Mouse (Mus musculus) heart, embryonic 15.5 days (tissue): ENCODE measurements at regions not wholly inside any gene's neighbourhood (a gene's known extent, or its start where the extent isn't known, plus 50 kb on each side); places are given as distances from the start of the nearest gene placed in this dataset.

ENCODE experiments used
- ATAC-seq: fragments of 200-750 bp; cut with Nextera tagmentation; replicated peaks from 2 replicates; pipeline ENCODE4 v1.8.0; 2017; ENCODE audit warnings: low read depth, moderate TSS enrichment; ENCODE audit not compliant: insufficient number of reproducible peaks, insufficient read depth, low FRiP score
- H3K27ac ChIP-seq: fragments of 300-500 bp; sonication (generic); 2 replicates; pipeline ENCODE4 v1.5.1; 2015; ENCODE audit warnings: mild to moderate bottlenecking, inconsistent platforms
- H3K27me3 ChIP-seq: fragments of 300-500 bp; sonication (generic); 2 replicates; pipeline ENCODE4 v1.6.1; 2015; ENCODE audit warnings: inconsistent platforms
- H3K36me3 ChIP-seq: fragments of 300-500 bp; sonication (generic); 2 replicates; pipeline ENCODE4 v1.6.1; 2015; ENCODE audit warnings: mild to moderate bottlenecking, inconsistent platforms
- H3K4me1 ChIP-seq: fragments of 300-500 bp; sonication (generic); replicated peaks from 2 replicates; pipeline ENCODE4 v1.6.1; 2015; ENCODE audit warnings: inconsistent platforms
- H3K4me2 ChIP-seq: fragments of 300-500 bp; sonication (generic); 2 replicates; pipeline ENCODE4 v1.6.1; 2015; ENCODE audit warnings: inconsistent platforms, mild to moderate bottlenecking, moderate library complexity
- H3K4me3 ChIP-seq: fragments of 300-500 bp; sonication (generic); 2 replicates; pipeline ENCODE4 v1.5.1; 2015; ENCODE audit warnings: mild to moderate bottlenecking, inconsistent platforms
- H3K9ac ChIP-seq: fragments of 300-500 bp; sonication (generic); 2 replicates; pipeline ENCODE4 v1.6.1; 2015; ENCODE audit warnings: mild to moderate bottlenecking, inconsistent platforms
- H3K9me3 ChIP-seq: fragments of 300-500 bp; sonication (generic); replicated peaks from 2 replicates; pipeline ENCODE4 v1.6.1; 2016; ENCODE audit warnings: inconsistent platforms
- WGBS: fragments of 180-500 bp; shearing (Covaris S2); methylation state at CpG from one replicate; pipeline ENCODE4 v1.1.7; 2015; ENCODE audit warnings: mixed read lengths; 5-methylcytosine and 5-hydroxymethylcytosine counted together

- Histone ChIP-seq H3K4me1 (no peaks in the 10 kb centered on the region), H3K27me3 (no peaks in the 10 kb centered on the region), H3K36me3 (no peaks in the 10 kb centered on the region), H3K4me3 (no peak overlapping the region), H3K4me2 (no peak overlapping the region), H3K9ac (no peak overlapping the region), H3K27ac (no peak overlapping the region), H3K9me3 (no peaks in the 10 kb centered on the region)
- no peak for ATAC-seq
- 56% methylated on average over 2 of the region's 2 CpGs for WGBS
These were observed 83.3 kb downstream of the Cmc2 start for GRCm38 (mm10) chr8:116837991-116838390.

- WGBS = 62% methylated on average over 2 of the region's 2 CpGs
- no peaks in the 10 kb centered on the region for H3K27me3 ChIP-seq
- no peak for ATAC-seq
These were observed 89.1 kb downstream of the Cmc2 start for GRCm38 (mm10) chr8:116832181-116832580.

GRCm38 (mm10) chr8:116829631-116830030 lies 91.6 kb downstream of the Cmc2 start:
- WGBS = 84% methylated on average over 3 of the region's 3 CpGs
- H3K9me3 ChIP-seq = no peaks in the 10 kb centered on the region

More at GRCm38 (mm10) chr8:116832181-116832580, 89.1 kb downstream of the Cmc2 start:
- H3K4me1 ChIP-seq = no peaks in the 10 kb centered on the region
- no peaks in the 10 kb centered on the region for H3K36me3 ChIP-seq
- no peak overlapping the region for H3K9ac ChIP-seq
- H3K27ac ChIP-seq = no peak overlapping the region
- H3K4me2 ChIP-seq = no peak overlapping the region
- H3K4me3 ChIP-seq = no peak overlapping the region
- H3K9me3 ChIP-seq = no peaks in the 10 kb centered on the region

GRCm38 (mm10) chr8:116828220-116828619 lies 93.0 kb downstream of the Cmc2 start:
- Histone ChIP-seq H3K27me3 (no peaks in the 10 kb centered on the region), H3K36me3 (no peaks in the 10 kb centered on the region), H3K27ac (no peak overlapping the region), H3K4me2 (no peak overlapping the region), H3K9ac (no peak overlapping the region), H3K9me3 (no peaks in the 10 kb centered on the region), H3K4me3 (no peak overlapping the region), H3K4me1 (no peaks in the 10 kb centered on the region)
- no peak for ATAC-seq
- WGBS = 73% methylated on average over 8 of the region's 8 CpGs

More at GRCm38 (mm10) chr8:116829631-116830030, 91.6 kb downstream of the Cmc2 start:
- no peak overlapping the region for H3K27ac ChIP-seq
- H3K4me3 ChIP-seq = no peak overlapping the region
- H3K4me2 ChIP-seq = no peak overlapping the region
- H3K27me3 ChIP-seq = no peaks in the 10 kb centered on the region
- no peaks in the 10 kb centered on the region for H3K36me3 ChIP-seq
- ATAC-seq = no peak
- no peak overlapping the region for H3K9ac ChIP-seq
- no peaks in the 10 kb centered on the region for H3K4me1 ChIP-seq

- WGBS = 97% methylated on average over 13 of the region's 13 CpGs
- no peak for ATAC-seq
These were observed 94.1 kb downstream of the Cmc2 start for GRCm38 (mm10) chr8:116827141-116827540.

GRCm38 (mm10) chr8:116814118-116814851 lies 81.5 kb upstream of the Cdyl2 start:
- Histone ChIP-seq H3K4me3 (peak overlapping the region; percentile 7; the same call in 1 of the 2 replicates), H3K4me1 (peaks cover 17% of the 10 kb centered on the region), H3K9me3 (no peaks in the 10 kb centered on the region), H3K27me3 (no peaks in the 10 kb centered on the region), H3K36me3 (no peaks in the 10 kb centered on the region), H3K9ac (no peak overlapping the region), H3K27ac (peak overlapping the region; percentile 54), H3K4me2 (peak overlapping the region; percentile 40)
- peak; percentile 85 for ATAC-seq
- 22% methylated on average over 10 of the region's 10 CpGs for WGBS

More at GRCm38 (mm10) chr8:116827141-116827540, 94.1 kb downstream of the Cmc2 start:
- no peak overlapping the region for H3K27ac ChIP-seq
- H3K27me3 ChIP-seq = no peaks in the 10 kb centered on the region
- H3K4me3 ChIP-seq = no peak overlapping the region
- H3K4me1 ChIP-seq = no peaks in the 10 kb centered on the region
- no peaks in the 10 kb centered on the region for H3K9me3 ChIP-seq
- no peak overlapping the region for H3K4me2 ChIP-seq
- H3K9ac ChIP-seq = no peak overlapping the region
- H3K36me3 ChIP-seq = no peaks in the 10 kb centered on the region

- 93% methylated on average over 32 of the region's 32 CpGs for WGBS
These were observed 68.5 kb upstream of the Cdyl2 start for GRCm38 (mm10) chr8:116801313-116801712.

GRCm38 (mm10) chr8:116800636-116801035 lies 67.8 kb upstream of the Cdyl2 start:
- Histone ChIP-seq H3K36me3 (no peaks in the 10 kb centered on the region), H3K4me1 (no peaks in the 10 kb centered on the region), H3K27me3 (no peaks in the 10 kb centered on the region), H3K9ac (no peak overlapping the region), H3K4me3 (no peak overlapping the region), H3K9me3 (no peaks in the 10 kb centered on the region), H3K4me2 (no peak overlapping the region), H3K27ac (no peak overlapping the region)
- WGBS = 83% methylated on average over 14 of the region's 14 CpGs
- no peak for ATAC-seq

More at GRCm38 (mm10) chr8:116801313-116801712, 68.5 kb upstream of the Cdyl2 start:
- no peak for ATAC-seq
- Histone ChIP-seq H3K4me1 (no peaks in the 10 kb centered on the region), H3K4me3 (no peak overlapping the region), H3K9ac (no peak overlapping the region), H3K9me3 (no peaks in the 10 kb centered on the region), H3K27ac (no peak overlapping the region), H3K36me3 (no peaks in the 10 kb centered on the region), H3K4me2 (no peak overlapping the region), H3K27me3 (no peaks in the 10 kb centered on the region)

GRCm38 (mm10) chr8:116798981-116799380 lies 66.2 kb upstream of the Cdyl2 start:
- ATAC-seq = no peak
- H3K9ac ChIP-seq = no peak overlapping the region
- WGBS = 85% methylated on average over 4 of the region's 4 CpGs
- no peak overlapping the region for H3K4me2 ChIP-seq
- no peak overlapping the region for H3K4me3 ChIP-seq
- no peaks in the 10 kb centered on the region for H3K27me3 ChIP-seq
- no peaks in the 10 kb centered on the region for H3K36me3 ChIP-seq
- no peaks in the 10 kb centered on the region for H3K9me3 ChIP-seq
- H3K4me1 ChIP-seq = no peaks in the 10 kb centered on the region
- H3K27ac ChIP-seq = no peak overlapping the region

GRCm38 (mm10) chr8:116795713-116796112 lies 62.9 kb upstream of the Cdyl2 start:
- Histone ChIP-seq H3K4me1 (no peaks in the 10 kb centered on the region), H3K4me3 (no peak overlapping the region), H3K4me2 (no peak overlapping the region), H3K27ac (no peak overlapping the region), H3K36me3 (no peaks in the 10 kb centered on the region), H3K27me3 (no peaks in the 10 kb centered on the region), H3K9ac (no peak overlapping the region), H3K9me3 (no peaks in the 10 kb centered on the region)
- WGBS = 84% methylated on average over 6 of the region's 6 CpGs
- ATAC-seq = no peak

GRCm38 (mm10) chr8:116793107-116793506 lies 60.3 kb upstream of the Cdyl2 start:
- Histone ChIP-seq H3K36me3 (no peaks in the 10 kb centered on the region), H3K9me3 (no peaks in the 10 kb centered on the region), H3K4me3 (no peak overlapping the region), H3K27me3 (no peaks in the 10 kb centered on the region), H3K4me2 (no peak overlapping the region), H3K9ac (no peak overlapping the region), H3K4me1 (no peaks in the 10 kb centered on the region), H3K27ac (no peak overlapping the region)
- no peak for ATAC-seq
- 65% methylated on average over 1 of the region's 1 CpGs for WGBS

GRCm38 (mm10) chr8:116790294-116790693 lies 57.5 kb upstream of the Cdyl2 start:
- Histone ChIP-seq H3K9ac (no peak overlapping the region), H3K27me3 (no peaks in the 10 kb centered on the region), H3K4me2 (no peak overlapping the region), H3K4me1 (no peaks in the 10 kb centered on the region), H3K4me3 (no peak overlapping the region), H3K36me3 (no peaks in the 10 kb centered on the region), H3K9me3 (no peaks in the 10 kb centered on the region), H3K27ac (no peak overlapping the region)
- no peak for ATAC-seq
- WGBS = 79% methylated on average over 16 of the region's 16 CpGs
